Mouse (Mus musculus): Measurements from ENCODE around the gene Aldh1a3. TPM values are rescaled to one million over a fixed set of nuclear protein-coding genes. Genes with fewer than 3 reads are reported as not detected.

The Aldh1a3 gene
- polyA plus RNA-seq, 1 experiment from 2014 or later = 1.3 TPM

- Histone ChIP-seq H3K27me3 (ENCODE audit: control insufficient read depth, insufficient read depth, low read length) (no peaks in the 10 kb centered on the region), H3K27ac (replicated peaks in 1 of 2; ENCODE audit: control insufficient read depth in 1 of 2, insufficient read depth in 1 of 2, low read depth in 2 of 2, low read length in 2 of 2) (no peak overlapping the region), H3K4me2 (ENCODE audit: low read length) (no peak overlapping the region), H3K9ac (ENCODE audit: low read length) (no peak overlapping the region), H3K4me3 (ENCODE audit: control insufficient read depth in 1 of 2, insufficient read depth in 1 of 2, low read depth in 1 of 2, low read length in 2 of 2) (no peak overlapping the region), H3K4me1 (ENCODE audit: control insufficient read depth in 2 of 2, insufficient read depth in 2 of 2, low read length in 2 of 2) (peaks cover 6 to 14% of the 10 kb centered on the region in 2 experiments), H3K9me3 (ENCODE audit: control insufficient read depth, low read length) (no peaks in the 10 kb centered on the region), H3K36me3 (ENCODE audit: control insufficient read depth, insufficient read depth, low read length) (no peaks in the 10 kb centered on the region)
- no peak for ATAC-seq (ENCODE audit: insufficient number of reproducible peaks, insufficient read depth, low FRiP score, low read depth)
- 61% methylated on average over 5 of the region's 5 CpGs for WGBS
Measured at GRCm38 (mm10) chr7:66369071-66369933, 58.0 kb downstream of the Aldh1a3 start.

GRCm38 (mm10) chr7:66365904-66366303, 61.4 kb downstream of the Aldh1a3 start, which contains the start of gene Gm10974:
Gene Gm10974, plus strand, starts transcription at chr7:66365905.
- WGBS = 56% methylated on average over 2 of the region's 2 CpGs
- H3K4me2 ChIP-seq (ENCODE audit: low read length) = no peak within 1 kb of the TSS
- H3K9ac ChIP-seq (ENCODE audit: low read length) = no peak within 1 kb of the TSS
- no peaks in the 10 kb centered on the region for H3K36me3 ChIP-seq (ENCODE audit: control insufficient read depth, insufficient read depth, low read length)
- H3K27ac ChIP-seq (replicated peaks in 1 of 2; ENCODE audit: control insufficient read depth in 1 of 2, insufficient read depth in 1 of 2, low read depth in 2 of 2, low read length in 2 of 2) = no peak within 1 kb of the TSS
- no peak within 1 kb of the TSS for H3K4me3 ChIP-seq (ENCODE audit: control insufficient read depth in 1 of 2, insufficient read depth in 1 of 2, low read depth in 1 of 2, low read length in 2 of 2)
- H3K9me3 ChIP-seq (ENCODE audit: control insufficient read depth, low read length) = peaks cover 7% of the 10 kb centered on the region; the same call in 1 of the 2 replicates
- H3K27me3 ChIP-seq (ENCODE audit: control insufficient read depth, insufficient read depth, low read length) = no peaks in the 10 kb centered on the region
- H3K4me1 ChIP-seq (ENCODE audit: control insufficient read depth in 2 of 2, insufficient read depth in 2 of 2, low read length in 2 of 2) = peaks cover 6 to 14% of the 10 kb centered on the region in 2 experiments
- no peak for ATAC-seq (ENCODE audit: insufficient number of reproducible peaks, insufficient read depth, low FRiP score, low read depth)

- whole genome bisulfite sequencing = 65% methylated on average over 2 of the region's 2 CpGs
- H3K4me3 ChIP-seq (ENCODE audit: control insufficient read depth in 1 of 2, insufficient read depth in 1 of 2, low read depth in 1 of 2, low read length in 2 of 2) = no peak overlapping the region
- H3K4me2 ChIP-seq (ENCODE audit: low read length) = no peak overlapping the region
- H3K27ac ChIP-seq (replicated peaks in 1 of 2; ENCODE audit: control insufficient read depth in 1 of 2, insufficient read depth in 1 of 2, low read depth in 2 of 2, low read length in 2 of 2) = no peak overlapping the region
- H3K4me1 ChIP-seq (ENCODE audit: control insufficient read depth in 2 of 2, insufficient read depth in 2 of 2, low read length in 2 of 2) = peaks cover 6 to 14% of the 10 kb centered on the region in 2 experiments
- H3K27me3 ChIP-seq (ENCODE audit: control insufficient read depth, insufficient read depth, low read length) = no peaks in the 10 kb centered on the region
- H3K9me3 ChIP-seq (ENCODE audit: control insufficient read depth, low read length) = peaks cover 10% of the 10 kb centered on the region; the same call in 1 of the 2 replicates
- no peak for ATAC-seq (ENCODE audit: insufficient number of reproducible peaks, insufficient read depth, low FRiP score, low read depth)
- no peak overlapping the region for H3K9ac ChIP-seq (ENCODE audit: low read length)
- no peaks in the 10 kb centered on the region for H3K36me3 ChIP-seq (ENCODE audit: control insufficient read depth, insufficient read depth, low read length)
Measured at GRCm38 (mm10) chr7:66365411-66365810, 61.9 kb downstream of the Aldh1a3 start.

- no peak for ATAC-seq (ENCODE audit: insufficient number of reproducible peaks, insufficient read depth, low FRiP score, low read depth)
- no peak overlapping the region for H3K4me2 ChIP-seq (ENCODE audit: low read length)
- H3K9ac ChIP-seq (ENCODE audit: low read length) = no peak overlapping the region
- no peaks in the 10 kb centered on the region for H3K36me3 ChIP-seq (ENCODE audit: control insufficient read depth, insufficient read depth, low read length)
- H3K4me1 ChIP-seq (ENCODE audit: control insufficient read depth in 2 of 2, insufficient read depth in 2 of 2, low read length in 2 of 2) = peaks cover 2 to 6% of the 10 kb centered on the region in 2 experiments
- H3K27me3 ChIP-seq (ENCODE audit: control insufficient read depth, insufficient read depth, low read length) = no peaks in the 10 kb centered on the region
- no peak overlapping the region for H3K27ac ChIP-seq (replicated peaks in 1 of 2; ENCODE audit: control insufficient read depth in 1 of 2, insufficient read depth in 1 of 2, low read depth in 2 of 2, low read length in 2 of 2)
- H3K4me3 ChIP-seq (ENCODE audit: control insufficient read depth in 1 of 2, insufficient read depth in 1 of 2, low read depth in 1 of 2, low read length in 2 of 2) = no peak overlapping the region
- H3K9me3 ChIP-seq (ENCODE audit: control insufficient read depth, low read length) = peaks cover 12% of the 10 kb centered on the region; the same call in 1 of the 2 replicates
- 91% methylated on average over 11 of the region's 11 CpGs for WGBS
Measured at GRCm38 (mm10) chr7:66364491-66364890, 62.8 kb downstream of the Aldh1a3 start.

- Histone ChIP-seq H3K4me1 (ENCODE audit: control insufficient read depth in 2 of 2, insufficient read depth in 2 of 2, low read length in 2 of 2) (no peaks in the 10 kb centered on the region), H3K9me3 (ENCODE audit: control insufficient read depth, low read length) (peaks cover 12% of the 10 kb centered on the region; the same call in 1 of the 2 replicates), H3K27me3 (ENCODE audit: control insufficient read depth, insufficient read depth, low read length) (no peaks in the 10 kb centered on the region), H3K9ac (ENCODE audit: low read length) (no peak overlapping the region), H3K27ac (replicated peaks in 1 of 2; ENCODE audit: control insufficient read depth in 1 of 2, insufficient read depth in 1 of 2, low read depth in 2 of 2, low read length in 2 of 2) (no peak overlapping the region), H3K4me3 (ENCODE audit: control insufficient read depth in 1 of 2, insufficient read depth in 1 of 2, low read depth in 1 of 2, low read length in 2 of 2) (no peak overlapping the region), H3K36me3 (ENCODE audit: control insufficient read depth, insufficient read depth, low read length) (no peaks in the 10 kb centered on the region), H3K4me2 (ENCODE audit: low read length) (no peak overlapping the region)
- WGBS = 89% methylated on average over 4 of the region's 4 CpGs
- no peak for ATAC-seq (ENCODE audit: insufficient number of reproducible peaks, insufficient read depth, low FRiP score, low read depth)
Measured at GRCm38 (mm10) chr7:66359044-66359443, 68.3 kb downstream of the Aldh1a3 start.

GRCm38 (mm10) chr7:66358461-66358860, 68.9 kb downstream of the Aldh1a3 start:
- Histone ChIP-seq H3K27ac (replicated peaks in 1 of 2; ENCODE audit: control insufficient read depth in 1 of 2, insufficient read depth in 1 of 2, low read depth in 2 of 2, low read length in 2 of 2) (no peak overlapping the region), H3K36me3 (ENCODE audit: control insufficient read depth, insufficient read depth, low read length) (no peaks in the 10 kb centered on the region), H3K4me2 (ENCODE audit: low read length) (no peak overlapping the region), H3K27me3 (ENCODE audit: control insufficient read depth, insufficient read depth, low read length) (no peaks in the 10 kb centered on the region), H3K4me3 (ENCODE audit: control insufficient read depth in 1 of 2, insufficient read depth in 1 of 2, low read depth in 1 of 2, low read length in 2 of 2) (no peak overlapping the region), H3K9ac (ENCODE audit: low read length) (no peak overlapping the region), H3K4me1 (ENCODE audit: control insufficient read depth in 2 of 2, insufficient read depth in 2 of 2, low read length in 2 of 2) (no peaks in the 10 kb centered on the region), H3K9me3 (ENCODE audit: control insufficient read depth, low read length) (peaks cover 12% of the 10 kb centered on the region; the same call in 1 of the 2 replicates)
- 91% methylated on average over 3 of the region's 3 CpGs for WGBS
- no peak for ATAC-seq (ENCODE audit: insufficient number of reproducible peaks, insufficient read depth, low FRiP score, low read depth)

GRCm38 (mm10) chr7:66355791-66356522, 71.4 kb downstream of the Aldh1a3 start:
- no peak overlapping the region for H3K4me2 ChIP-seq (ENCODE audit: low read length)
- H3K27me3 ChIP-seq (ENCODE audit: control insufficient read depth, insufficient read depth, low read length) = no peaks in the 10 kb centered on the region
- ATAC-seq (ENCODE audit: insufficient number of reproducible peaks, insufficient read depth, low FRiP score, low read depth) = 0 out of 2 replicates have a peak, but pooled peaks have one; percentile 50
- 84% methylated on average over 8 of the region's 8 CpGs for WGBS
- no peaks in the 10 kb centered on the region for H3K4me1 ChIP-seq (ENCODE audit: control insufficient read depth in 2 of 2, insufficient read depth in 2 of 2, low read length in 2 of 2)
- no peaks in the 10 kb centered on the region for H3K36me3 ChIP-seq (ENCODE audit: control insufficient read depth, insufficient read depth, low read length)
- H3K27ac ChIP-seq (replicated peaks in 1 of 2; ENCODE audit: control insufficient read depth in 1 of 2, insufficient read depth in 1 of 2, low read depth in 2 of 2, low read length in 2 of 2) = no peak overlapping the region
- no peak overlapping the region for H3K9ac ChIP-seq (ENCODE audit: low read length)
- peaks cover 5% of the 10 kb centered on the region; the same call in 1 of the 2 replicates for H3K9me3 ChIP-seq (ENCODE audit: control insufficient read depth, low read length)
- no peak overlapping the region for H3K4me3 ChIP-seq (ENCODE audit: control insufficient read depth in 1 of 2, insufficient read depth in 1 of 2, low read depth in 1 of 2, low read length in 2 of 2)
